Mouse (Mus musculus) midbrain, postnatal 0 days (tissue): ENCODE measurements at regions not wholly inside any gene's neighbourhood (a gene's known extent, or its start where the extent isn't known, plus 50 kb on each side); places are given as distances from the start of the nearest gene placed in this dataset.

Experiments
- ATAC-seq: fragments of 200-750 bp; cut with Nextera tagmentation; 2 replicates; pipeline ENCODE4 v1.8.0; 2017; ENCODE audit warnings: moderate number of reproducible peaks, mild to moderate bottlenecking, moderate TSS enrichment, moderate library complexity; ENCODE audit not compliant: low FRiP score
- DNase-seq: peaks from one replicate; pipeline ENCODE4 v3.0.0-alpha.2; 2015; ENCODE audit warnings: low spot score
- H3K27ac ChIP-seq: fragments of 300-500 bp; sonication (generic); 2 replicates; pipeline ENCODE4 v1.5.1; 2014; ENCODE audit warnings: low read depth, mild to moderate bottlenecking, low read length, mixed read lengths
- H3K27me3 ChIP-seq: fragments of 300-500 bp; sonication (generic); 2 replicates; pipeline ENCODE4 v1.6.1; 2014; ENCODE audit warnings: low read length, control low read depth, mixed read lengths; ENCODE audit not compliant: insufficient read depth
- H3K36me3 ChIP-seq: fragments of 300-500 bp; sonication (generic); 2 replicates; pipeline ENCODE4 v1.6.1; 2014; ENCODE audit warnings: low read length, control low read depth, mixed read lengths; ENCODE audit not compliant: insufficient read depth
- H3K4me1 ChIP-seq: fragments of 300-500 bp; sonication (generic); 2 replicates; pipeline ENCODE4 v1.6.1; 2014; ENCODE audit warnings: mild to moderate bottlenecking, control low read depth, antibody characterized with exemption, low read length, mixed read lengths; ENCODE audit not compliant: insufficient read depth
- H3K4me2 ChIP-seq: fragments of 300-500 bp; sonication (generic); 2 replicates; pipeline ENCODE4 v1.6.1; 2014; ENCODE audit warnings: low read depth, mild to moderate bottlenecking, low read length, mixed read lengths; ENCODE audit not compliant: poor library complexity, severe bottlenecking
- H3K4me3 ChIP-seq: fragments of 300-500 bp; sonication (generic); 2 replicates; pipeline ENCODE4 v1.5.1; 2014; ENCODE audit warnings: low read depth, mild to moderate bottlenecking, low read length, moderate library complexity
- H3K9ac ChIP-seq: fragments of 300-500 bp; sonication (generic); replicated peaks from 2 replicates; pipeline ENCODE4 v1.6.1; 2014; ENCODE audit warnings: mild to moderate bottlenecking, low read length, moderate library complexity, mixed read lengths; ENCODE audit not compliant: poor library complexity, severe bottlenecking
- H3K9me3 ChIP-seq: fragments of 300-500 bp; sonication (generic); 2 replicates; pipeline ENCODE4 v1.6.1; 2016; ENCODE audit warnings: low read length, control low read depth
- CTCF ChIP-seq: IDR thresholded peaks from 2 replicates; pipeline ENCODE4 v1.5.1; 2016; ENCODE audit warnings: antibody characterized with exemption, mild to moderate bottlenecking
- WGBS: fragments of 180-500 bp; shearing (Covaris S2); extraction: QIAGEN DNeasy Blood & Tissue Kit; methylation state at CpG from one replicate; pipeline ENCODE4 v1.1.7; 2014; 5-methylcytosine and 5-hydroxymethylcytosine counted together

DNA sequence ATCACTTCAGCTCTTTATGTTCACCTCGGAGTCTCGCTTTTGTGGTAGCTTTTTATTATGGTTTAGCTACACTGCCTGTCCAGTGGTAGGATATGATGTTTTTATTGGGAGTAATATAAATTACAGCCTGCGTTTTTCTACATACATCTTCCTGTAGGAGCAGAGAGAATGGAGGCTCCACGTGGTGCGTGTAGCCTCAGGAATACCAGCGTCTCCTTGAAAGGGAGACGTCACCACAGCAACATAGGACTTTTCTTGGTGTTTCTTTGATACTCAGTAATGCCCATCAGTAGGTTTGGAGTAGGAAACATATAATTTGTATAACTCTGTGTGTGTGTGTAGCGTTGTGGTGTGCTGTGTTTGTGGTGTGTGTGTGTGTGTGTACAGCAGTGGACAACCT lies 150.7 kb downstream of the Ndufs4 start:
- Histone ChIP-seq H3K4me3 (no peak overlapping the region), H3K27me3 (no peaks in the 10 kb centered on the region), H3K36me3 (no peaks in the 10 kb centered on the region), H3K4me2 (no peak overlapping the region), H3K9ac (no peak overlapping the region), H3K9me3 (no peaks in the 10 kb centered on the region), H3K4me1 (no peaks in the 10 kb centered on the region), H3K27ac (no peak overlapping the region)
- WGBS = 85% methylated on average over 8 of the region's 8 CpGs
- ATAC-seq (no peak), DNase-seq (no peak)
- TF ChIP-seq CTCF = no peak

DNA sequence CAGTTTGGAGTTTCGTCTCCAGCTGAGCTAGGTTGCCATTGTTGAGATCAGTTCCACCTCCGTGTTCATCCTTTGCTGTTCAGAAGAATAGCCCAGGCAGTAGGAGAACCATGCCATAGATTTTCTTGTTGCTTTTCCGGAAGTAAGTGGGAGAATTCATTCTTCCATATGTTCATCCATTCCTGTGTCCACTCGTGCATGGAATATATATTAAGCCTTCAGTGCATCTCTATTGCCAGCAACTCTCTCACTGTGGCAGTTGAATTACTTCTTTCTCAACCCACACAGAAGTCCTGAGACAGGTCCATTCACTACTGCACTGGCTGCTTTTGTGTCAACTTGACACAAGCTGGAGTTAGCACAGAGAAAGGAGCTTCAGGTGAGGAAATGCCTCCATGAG lies 152.2 kb downstream of the Ndufs4 start:
- no peak overlapping the region for H3K9ac ChIP-seq
- no peak for TF ChIP-seq CTCF
- DNase-seq (no peak), ATAC-seq (no peak)
- H3K4me1 ChIP-seq = no peaks in the 10 kb centered on the region
- no peak overlapping the region for H3K27ac ChIP-seq
- 86% methylated on average over 4 of the region's 4 CpGs for WGBS
- H3K4me2 ChIP-seq = no peak overlapping the region
- H3K27me3 ChIP-seq = no peaks in the 10 kb centered on the region
- H3K4me3 ChIP-seq = no peak overlapping the region
- no peaks in the 10 kb centered on the region for H3K36me3 ChIP-seq
- no peaks in the 10 kb centered on the region for H3K9me3 ChIP-seq

DNA sequence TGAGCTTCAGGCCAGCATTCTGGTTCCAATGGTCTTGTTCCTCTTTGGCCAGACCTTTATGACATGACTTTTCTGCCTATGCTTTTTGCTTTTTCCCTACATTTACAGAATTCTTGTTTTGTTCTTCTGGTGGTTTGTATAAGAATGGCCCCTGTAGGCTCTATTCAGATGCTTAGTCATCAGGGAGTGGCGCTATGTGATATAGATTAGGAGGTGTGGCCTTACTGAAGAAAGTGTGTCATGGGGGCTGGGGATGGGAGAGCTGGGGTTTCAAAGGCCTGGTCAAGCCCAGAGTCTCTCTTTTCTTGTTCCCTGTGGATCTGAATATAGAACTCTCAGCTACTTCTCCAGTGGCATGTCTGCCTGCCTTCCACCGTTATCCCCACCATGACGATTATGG lies 155.9 kb downstream of the Ndufs4 start:
- 95% methylated on average over 3 of the region's 3 CpGs for WGBS
- ATAC-seq = no peak

DNA sequence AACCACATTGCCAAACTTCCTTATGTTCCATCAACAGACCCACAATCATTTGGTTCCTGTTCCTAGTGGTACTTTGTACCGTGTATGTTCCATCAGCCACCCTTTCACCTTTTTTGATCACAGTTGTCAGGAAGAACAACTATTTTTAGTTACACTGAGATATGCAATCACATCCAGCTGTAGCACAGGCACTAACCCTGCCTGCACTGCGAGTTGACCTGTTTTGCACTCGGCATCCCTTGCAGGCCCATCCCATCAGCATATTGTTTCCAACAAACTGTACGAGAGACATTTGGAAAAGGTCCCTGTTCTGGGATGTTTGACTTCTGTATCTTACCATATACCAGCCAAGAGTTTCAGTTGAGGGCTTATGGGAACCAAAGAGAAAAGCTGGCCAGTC lies 157.5 kb downstream of the Ndufs4 start:
- Histone ChIP-seq H3K36me3 (no peaks in the 10 kb centered on the region), H3K27ac (no peak overlapping the region), H3K9ac (no peak overlapping the region), H3K4me1 (no peaks in the 10 kb centered on the region), H3K4me3 (no peak overlapping the region), H3K27me3 (no peaks in the 10 kb centered on the region), H3K9me3 (no peaks in the 10 kb centered on the region), H3K4me2 (no peak overlapping the region)
- DNase-seq (no peak), ATAC-seq (no peak)
- TF ChIP-seq CTCF = no peak
- 86% methylated on average over 4 of the region's 4 CpGs for WGBS

More for the DNA sequence above, 155.9 kb downstream of the Ndufs4 start:
- H3K4me1 ChIP-seq = no peaks in the 10 kb centered on the region
- no peak overlapping the region for H3K4me2 ChIP-seq
- no peak overlapping the region for H3K9ac ChIP-seq
- no peak for TF ChIP-seq CTCF
- no peak overlapping the region for H3K27ac ChIP-seq
- H3K27me3 ChIP-seq = no peaks in the 10 kb centered on the region
- H3K36me3 ChIP-seq = no peaks in the 10 kb centered on the region
- DNase-seq = no peak
- no peaks in the 10 kb centered on the region for H3K9me3 ChIP-seq
- no peak overlapping the region for H3K4me3 ChIP-seq

DNA sequence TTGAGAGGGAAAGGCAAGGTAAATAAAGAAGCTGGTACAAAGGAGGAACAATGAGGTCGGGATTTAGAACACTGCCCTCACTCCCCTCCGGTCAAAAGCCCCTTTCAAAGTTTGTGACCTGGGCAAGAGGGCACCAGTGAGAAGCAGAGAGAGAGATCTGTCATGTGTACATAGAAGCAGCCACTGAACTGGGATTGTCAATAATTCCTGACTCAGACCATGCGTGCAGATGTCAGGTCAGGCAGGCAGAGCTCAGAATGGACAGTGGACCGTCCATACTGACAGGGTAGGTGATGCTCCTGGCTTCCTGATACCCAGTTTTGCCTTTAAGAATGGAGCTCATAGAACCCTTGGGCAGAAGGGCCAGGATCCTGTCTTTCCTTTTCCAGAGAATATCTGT lies 161.0 kb downstream of the Ndufs4 start:
- TF ChIP-seq CTCF = no peak
- Histone ChIP-seq H3K4me2 (no peak overlapping the region), H3K4me3 (no peak overlapping the region), H3K9ac (no peak overlapping the region), H3K36me3 (no peaks in the 10 kb centered on the region), H3K4me1 (no peaks in the 10 kb centered on the region), H3K9me3 (no peaks in the 10 kb centered on the region), H3K27ac (no peak overlapping the region), H3K27me3 (no peaks in the 10 kb centered on the region)
- ATAC-seq (no peak), DNase-seq (no peak)
- WGBS = 47% methylated on average over 4 of the region's 4 CpGs

DNA sequence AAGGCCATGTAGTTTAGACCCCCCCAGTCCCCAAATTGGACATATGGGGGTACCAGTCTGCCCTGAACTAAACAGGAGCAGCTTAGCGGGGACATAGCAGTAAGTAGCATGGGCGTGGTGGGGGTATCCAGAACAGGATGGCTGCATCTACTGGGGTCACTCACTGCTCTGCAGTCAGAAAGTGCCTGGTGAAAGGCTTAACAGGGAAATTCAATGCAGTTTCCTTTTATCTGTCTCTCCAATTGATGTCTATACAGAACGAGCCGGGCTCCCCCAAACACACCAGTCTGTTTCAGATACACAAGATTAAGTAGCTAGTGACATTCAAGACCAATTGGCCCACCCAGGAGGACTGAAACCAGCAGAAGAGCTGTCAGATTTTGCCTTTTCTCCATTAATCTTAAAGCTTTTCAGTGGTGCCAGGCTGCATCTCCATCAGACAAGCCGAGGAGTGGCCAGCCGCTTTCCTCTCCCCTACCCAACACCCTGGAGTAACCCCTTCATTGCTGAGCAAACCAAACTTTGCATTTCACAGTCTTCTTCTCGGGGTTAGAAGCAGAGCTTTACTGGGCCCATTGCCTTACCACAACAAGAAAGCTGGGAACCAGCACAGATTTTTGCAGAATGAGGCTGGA lies 161.7 kb downstream of the Ndufs4 start:
- DNase-seq = peak; percentile 17
- H3K9me3 ChIP-seq = no peaks in the 10 kb centered on the region
- H3K27me3 ChIP-seq = no peaks in the 10 kb centered on the region
- ATAC-seq = no peak
- TF ChIP-seq CTCF = no peak
- no peaks in the 10 kb centered on the region for H3K4me1 ChIP-seq
- H3K4me3 ChIP-seq = no peak overlapping the region
- H3K9ac ChIP-seq = no peak overlapping the region
- H3K36me3 ChIP-seq = no peaks in the 10 kb centered on the region
- WGBS = 43% methylated on average over 7 of the region's 7 CpGs
- no peak overlapping the region for H3K27ac ChIP-seq
- H3K4me2 ChIP-seq = no peak overlapping the region
